Mouse (Mus musculus) hindlimb bud, embryonic 11.5 days (tissue): ENCODE results near the gene Adgrf3.
A peak's percentile ranks its signal among the peaks of the same experiment; 100 is the strongest.

ENCODE experiments used
- DNase-seq: peaks from one replicate; pipeline ENCODE4 v3.0.0-alpha.2; 2012; ENCODE audit warnings: low read depth, low spot score; ENCODE audit errors: extremely low spot score

The Adgrf3 gene

GRCm38 (mm10) chr5:30203216-30203885, 2.2 kb downstream of the Adgrf3 start:
- DNase-seq, result no peak

- DNase-seq, result no peak
These were observed 3.3 kb downstream of the Adgrf3 start for GRCm38 (mm10) chr5:30202221-30202620.

DNA sequence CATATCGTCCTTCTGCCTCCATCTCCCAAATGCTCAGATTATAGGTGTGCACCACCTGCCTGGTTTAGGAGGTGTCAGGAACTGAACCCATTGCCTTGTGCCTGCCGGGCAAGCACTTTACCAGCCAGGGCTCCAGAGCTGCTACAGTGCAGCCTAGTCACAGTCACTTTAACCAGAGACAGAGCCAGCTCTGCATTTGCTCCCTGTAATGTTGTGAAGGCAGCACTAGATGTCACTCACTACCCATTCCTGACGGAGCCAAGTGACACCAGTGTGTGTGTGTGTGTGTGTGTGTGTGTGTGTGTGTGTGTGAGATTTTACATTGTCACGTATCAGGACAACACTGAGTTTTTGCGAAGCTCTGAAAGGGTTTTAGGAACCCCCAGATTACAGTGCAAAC, 4.0 kb downstream of the Adgrf3 start:
- DNase-seq, result no peak

DNA sequence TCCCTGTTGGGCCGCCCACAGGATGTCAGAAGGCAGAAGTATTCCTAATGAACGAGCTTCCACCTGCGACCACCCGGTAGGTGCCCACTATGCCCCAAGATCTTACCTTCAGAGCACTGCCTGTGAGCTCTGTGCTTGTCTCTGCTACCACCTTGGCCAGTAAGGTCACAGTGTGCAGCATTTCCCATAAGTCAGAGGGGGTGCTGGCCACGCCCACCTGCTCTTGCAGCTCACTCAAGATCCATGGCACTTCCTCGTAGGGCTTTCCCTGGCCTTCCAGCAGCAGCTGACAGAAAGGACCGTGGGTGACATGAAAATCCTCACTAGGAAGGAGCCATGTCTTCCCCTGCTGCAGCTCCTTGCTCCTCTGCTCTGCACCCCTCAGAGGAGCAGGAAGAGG, 7.3 kb downstream of the Adgrf3 start:
- no peak for DNase-seq

- no peak for DNase-seq
These were observed 10.2 kb downstream of the Adgrf3 start for GRCm38 (mm10) chr5:30195340-30195739.

- no peak for DNase-seq
These were observed 13.1 kb downstream of the Adgrf3 start for GRCm38 (mm10) chr5:30192452-30192851.

GRCm38 (mm10) chr5:30187687-30188485, 17.6 kb downstream of the Adgrf3 start:
- no peak for DNase-seq

DNA sequence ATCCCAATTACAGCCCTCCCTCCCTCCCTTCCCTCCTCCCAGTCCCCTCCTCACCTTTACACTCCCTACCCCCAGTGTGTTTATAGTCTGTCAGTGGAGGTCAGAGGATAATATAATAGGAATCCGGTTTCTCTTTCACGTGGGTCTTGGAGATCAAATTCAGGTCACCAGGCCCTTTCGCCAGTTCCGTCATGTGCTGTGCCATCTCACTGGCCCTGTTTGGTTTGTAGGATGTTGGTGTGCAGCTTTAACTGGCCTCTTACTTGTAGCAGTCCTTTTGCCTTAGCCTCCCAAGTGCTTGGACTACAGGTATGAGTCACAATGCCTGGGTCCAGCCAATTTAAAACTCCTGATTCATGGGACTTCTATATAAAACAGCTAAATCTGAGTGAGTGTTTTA, 29.7 kb downstream of the Adgrf3 start:
- no peak for DNase-seq

GRCm38 (mm10) chr5:30172931-30173692, 32.4 kb downstream of the Adgrf3 start:
- DNase-seq, result no peak

GRCm38 (mm10) chr5:30172115-30172514, 33.4 kb downstream of the Adgrf3 start:
- DNase-seq, result peak; percentile 96

DNA sequence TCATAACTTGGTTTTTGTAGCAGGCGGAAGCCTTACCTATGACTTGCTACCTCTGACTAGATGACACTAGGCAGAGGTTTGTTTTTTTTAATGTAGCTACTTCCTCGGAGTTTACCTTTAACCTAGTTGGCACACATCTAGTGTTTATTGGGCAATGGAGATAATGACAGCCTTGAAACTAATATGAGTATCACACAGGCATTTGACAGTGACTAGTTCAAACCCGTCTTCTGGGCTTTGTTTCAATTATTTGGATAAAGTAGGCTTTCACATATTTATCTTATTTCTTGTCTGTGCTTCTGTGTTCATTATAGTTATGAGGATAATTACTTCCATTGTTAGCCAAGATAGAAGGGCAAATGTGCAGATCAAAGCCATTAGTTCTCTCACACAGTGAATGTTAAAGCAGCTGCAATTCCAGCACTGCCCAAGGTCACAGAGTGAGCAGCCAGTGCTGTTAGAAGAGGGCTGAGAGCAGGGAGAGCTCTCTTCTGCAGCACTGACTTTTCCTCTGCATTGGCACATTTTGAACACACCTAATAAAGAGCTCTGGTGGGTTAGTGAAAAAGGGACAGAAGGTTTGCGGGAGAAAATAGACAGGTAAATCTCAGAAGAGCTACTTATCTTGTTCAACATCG, 35.1 kb downstream of the Adgrf3 start:
- DNase-seq, result no peak

- DNase-seq, result no peak
These were observed 40.1 kb downstream of the Adgrf3 start for GRCm38 (mm10) chr5:30165234-30165946.

DNA sequence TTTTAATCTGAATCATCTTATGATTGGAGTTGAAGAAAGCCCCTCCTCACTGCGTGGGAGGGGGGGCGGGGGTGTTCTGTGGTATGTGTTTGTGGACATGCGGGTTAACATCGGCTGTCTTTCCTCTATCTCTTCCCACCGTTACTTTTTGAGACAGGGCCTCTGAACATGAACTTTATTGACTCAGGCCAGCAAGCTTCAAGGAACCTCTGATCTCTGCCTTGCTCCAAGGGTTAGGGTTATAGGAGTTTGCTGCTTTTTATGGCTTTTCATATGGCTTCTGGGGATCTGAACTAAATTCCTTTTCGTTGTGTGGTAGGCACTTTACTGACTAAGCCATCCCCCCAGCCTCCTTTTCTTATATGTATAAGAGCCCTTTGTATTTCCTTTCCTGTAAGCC, 43.2 kb downstream of the Adgrf3 start:
- no peak for DNase-seq

DNA sequence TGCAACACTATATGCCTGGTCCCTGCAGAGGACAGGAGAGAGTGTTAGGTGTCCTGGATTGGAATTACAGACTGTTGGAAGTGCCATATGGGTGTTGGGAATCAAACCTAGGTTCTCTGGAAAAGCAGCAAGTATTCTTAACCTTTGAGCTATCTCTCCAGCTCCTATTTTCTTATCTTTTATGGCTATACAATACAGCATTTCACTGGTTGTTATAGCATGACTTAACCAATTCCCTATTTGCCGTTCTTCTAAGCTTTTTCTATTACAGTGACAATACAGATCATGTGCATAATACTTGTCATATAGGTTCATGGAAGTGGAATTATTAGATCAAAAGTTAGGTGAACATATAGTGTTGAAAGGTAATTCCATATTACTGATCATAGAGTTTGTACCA, 43.7 kb downstream of the Adgrf3 start:
- no peak for DNase-seq

GRCm38 (mm10) chr5:30159601-30160000, 45.9 kb downstream of the Adgrf3 start:
- DNase-seq, result no peak

DNA sequence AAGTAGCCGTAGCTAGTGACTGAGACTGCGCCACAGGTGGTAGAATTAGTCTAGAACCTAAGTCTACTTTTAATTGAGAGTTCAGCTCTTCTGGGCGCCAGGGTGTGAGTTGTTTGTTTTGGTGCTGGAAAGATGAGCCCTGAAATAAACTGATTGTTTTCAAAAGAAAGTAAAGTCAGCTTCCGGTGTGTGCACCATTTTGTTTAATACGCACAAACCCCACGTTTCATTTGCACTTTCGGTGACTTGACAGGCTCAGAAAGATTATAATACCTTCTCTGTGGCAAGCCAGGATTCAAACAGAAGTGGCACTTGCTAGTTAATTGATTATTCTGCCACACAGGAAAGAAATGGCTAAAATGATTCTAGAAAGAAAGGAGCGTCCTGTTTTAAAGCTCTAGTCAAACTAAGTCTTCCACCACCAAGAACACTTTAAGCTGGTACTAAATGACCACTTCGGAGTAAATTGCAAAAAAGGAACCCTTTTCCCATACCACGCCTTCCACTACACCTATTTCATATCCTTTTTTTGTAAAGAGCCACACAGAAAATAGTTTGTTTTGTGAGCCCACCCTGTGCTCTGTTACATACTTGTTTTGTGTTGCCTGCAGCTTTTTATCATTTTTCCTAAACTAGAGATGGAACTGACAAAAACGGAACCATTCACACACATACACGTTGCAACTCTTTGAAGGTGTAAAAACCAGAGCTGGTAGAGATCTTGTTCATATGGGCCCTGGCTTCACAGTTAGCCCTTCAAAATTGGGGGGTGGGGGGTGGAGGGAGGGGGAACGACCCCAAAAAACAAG, 49.5 kb downstream of the Adgrf3 start:
- DNase-seq, result no peak

GRCm38 (mm10) chr5:30155395-30155792, 50.1 kb downstream of the Adgrf3 start:
- no peak for DNase-seq

DNA sequence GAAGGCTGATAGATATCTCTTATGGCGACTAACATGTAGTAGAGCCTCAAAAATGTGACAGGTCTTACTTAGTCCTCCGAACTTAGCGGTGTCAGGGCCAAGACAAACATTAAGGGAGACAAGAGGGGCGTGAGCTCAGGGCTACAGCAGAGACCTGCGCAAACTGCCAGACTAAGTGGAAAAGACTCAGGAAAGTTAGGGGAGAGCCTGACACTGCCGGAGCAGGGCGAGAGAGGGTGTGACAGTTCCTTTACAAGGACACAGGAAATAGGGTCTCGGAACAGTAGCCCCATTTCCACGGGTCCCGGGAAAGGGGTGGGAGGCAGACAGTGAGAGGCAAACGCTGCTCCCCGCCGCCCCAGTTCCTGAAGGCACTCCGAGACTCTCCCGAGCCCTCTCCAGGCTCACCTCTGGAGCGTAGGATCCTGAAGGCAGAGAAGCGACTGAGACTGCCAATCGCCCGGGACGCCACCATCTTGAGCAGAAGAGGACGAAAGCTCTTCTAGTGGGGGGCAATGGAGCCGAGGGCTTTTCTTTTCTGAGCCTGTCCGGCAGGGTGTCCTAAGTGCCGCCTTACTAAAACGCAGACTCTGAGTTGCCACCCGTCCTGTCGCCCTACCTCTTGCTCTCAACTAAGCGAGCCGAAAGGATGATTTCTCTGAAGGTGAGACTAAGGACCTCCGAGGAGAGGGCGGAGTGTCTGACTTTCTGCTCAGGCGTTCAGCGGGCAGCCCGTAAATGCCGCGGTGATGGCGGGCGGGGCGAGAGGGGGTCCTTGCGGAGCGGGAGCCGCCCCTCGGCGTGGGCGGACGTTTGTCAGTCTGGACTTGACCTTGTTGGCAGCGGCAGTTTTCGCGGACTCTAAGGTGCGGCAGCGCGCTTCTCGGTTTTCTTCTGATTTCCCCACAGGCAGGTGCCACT, 50.8 kb downstream of the Adgrf3 start, which contains the start of the genes Hadha and Hadhb:
Hadha (minus strand) TSS at position 689 of the 921 bp plus-strand sequence.
Hadhb (plus strand) TSS at position 775 of the 921 bp plus-strand sequence.
- DNase-seq, result peak; percentile 58

GRCm38 (mm10) chr5:30154013-30154412, 51.5 kb downstream of the Adgrf3 start:
- DNase-seq, result no peak
